Mouse (Mus musculus) olfactory bulb, adult 2 months (tissue): ENCODE data around the gene Gpx5. TPM values are rescaled to one million over a fixed set of nuclear protein-coding genes. Genes with fewer than 3 reads are reported as not detected.

ENCODE experiments used
- H3K27ac ChIP-seq: fragments of 200-500 bp; 2 replicates; pipeline ENCODE4 v1.5.1; 2012; ENCODE audit warnings: low read depth, low read length; ENCODE audit not compliant: insufficient read depth
- H3K4me1 ChIP-seq: fragments of 200-500 bp; 2 replicates; pipeline ENCODE4 v1.6.1; 2012; ENCODE audit warnings: low read length; ENCODE audit not compliant: control insufficient read depth, insufficient read depth
- H3K4me3 ChIP-seq: fragments of 200-500 bp; 2 replicates; pipeline ENCODE4 v1.5.1; 2012; ENCODE audit warnings: mild to moderate bottlenecking, low read depth, low read length, moderate library complexity; ENCODE audit not compliant: insufficient read depth
- CTCF ChIP-seq: fragments of 200-500 bp; IDR thresholded peaks from 2 replicates; pipeline ENCODE4 v1.5.1; 2012; ENCODE audit warnings: low read depth, mild to moderate bottlenecking, low read length, moderate library complexity; ENCODE audit not compliant: insufficient read depth
- POLR2A ChIP-seq: fragments of 200-500 bp; IDR thresholded peaks from 2 replicates; pipeline ENCODE4 v1.6.1; 2012; ENCODE audit warnings: mild to moderate bottlenecking, low read depth, low read length, moderate library complexity; ENCODE audit not compliant: insufficient read depth
- WGBS: fragments of 180-500 bp; shearing (Covaris S2); methylation state at CpG from one replicate; pipeline ENCODE4 v1.1.7; 2018; 5-methylcytosine and 5-hydroxymethylcytosine counted together
- polyA plus RNA-seq: library from polyadenylated mRNA; stranded (reverse); fragments of >200 nt; gene quantifications from 2 replicates; pipeline ENCODE4 v1.2.4, GENCODE M21; 2012; ENCODE audit warnings: low replicate concordance; ENCODE audit not compliant: missing spikeins, insufficient read depth, insufficient read length

Gene Gpx5
- polyA plus RNA-seq, 1 experiment = not detected

- WGBS = 57% methylated on average over 4 of the region's 5 CpGs
- TF ChIP-seq POLR2A (no peak), CTCF (no peak)
- H3K4me3 ChIP-seq = no peak overlapping the region
These were observed 20.3 kb upstream of the Gpx5 start for GRCm38 (mm10) chr13:21312854-21313253.

GRCm38 (mm10) chr13:21311926-21312325, 19.4 kb upstream of the Gpx5 start, which contains the start of gene Gpx6:
Gpx6 (plus strand) TSS chr13:21312125.
- no peaks in the 10 kb centered on the region for H3K4me1 ChIP-seq
- H3K4me3 ChIP-seq = no peak within 1 kb of the TSS
- 41% methylated on average over 3 of the region's 3 CpGs for WGBS
- H3K27ac ChIP-seq = no peak within 1 kb of the TSS
- no peak for TF ChIP-seq POLR2A
- no peak for TF ChIP-seq CTCF

More at GRCm38 (mm10) chr13:21312854-21313253, 20.3 kb upstream of the Gpx5 start:
- H3K4me1 ChIP-seq = no peaks in the 10 kb centered on the region
- H3K27ac ChIP-seq = no peak overlapping the region

- H3K4me3 ChIP-seq = no peak overlapping the region
- H3K4me1 ChIP-seq = no peaks in the 10 kb centered on the region
- H3K27ac ChIP-seq = no peak overlapping the region
- TF ChIP-seq POLR2A (no peak), CTCF (no peak)
- WGBS = 66% methylated on average over 2 of the region's 2 CpGs
These were observed 17.3 kb upstream of the Gpx5 start for GRCm38 (mm10) chr13:21309788-21310187.

- no peak for TF ChIP-seq CTCF
- TF ChIP-seq POLR2A = no peak
- Histone ChIP-seq H3K4me1 (no peaks in the 10 kb centered on the region), H3K27ac (no peak overlapping the region), H3K4me3 (no peak overlapping the region)
- WGBS = 86% methylated on average over 3 of the region's 3 CpGs
These were observed 12.0 kb upstream of the Gpx5 start for GRCm38 (mm10) chr13:21304483-21305066.

- 62% methylated on average over 3 of the region's 3 CpGs for WGBS
- Histone ChIP-seq H3K4me1 (no peaks in the 10 kb centered on the region), H3K4me3 (no peak overlapping the region), H3K27ac (no peak overlapping the region)
- no peak for TF ChIP-seq CTCF
- TF ChIP-seq POLR2A = no peak
These were observed 6.0 kb upstream of the Gpx5 start for GRCm38 (mm10) chr13:21298557-21298956.

GRCm38 (mm10) chr13:21279559-21279958, 13.0 kb downstream of the Gpx5 start:
- peak overlapping the region; percentile 36; the same call in 1 of the 2 replicates for H3K4me3 ChIP-seq
- H3K4me1 ChIP-seq = peaks cover 4% of the 10 kb centered on the region; the same call in 1 of the 2 replicates
- TF ChIP-seq POLR2A (no peak), CTCF (no peak)
- no peak overlapping the region for H3K27ac ChIP-seq
- WGBS = under 1% methylated on average over 13 of the region's 13 CpGs

GRCm38 (mm10) chr13:21279076-21279475, 13.5 kb downstream of the Gpx5 start:
- H3K27ac ChIP-seq = no peak overlapping the region
- 5% methylated on average over 8 of the region's 8 CpGs for WGBS
- peak overlapping the region; percentile 36 for H3K4me3 ChIP-seq
- peaks cover 4% of the 10 kb centered on the region; the same call in 1 of the 2 replicates for H3K4me1 ChIP-seq
- no peak for TF ChIP-seq POLR2A
- no peak for TF ChIP-seq CTCF

- Histone ChIP-seq H3K4me3 (peak overlapping the region; percentile 68), H3K27ac (no peak overlapping the region), H3K4me1 (peaks cover 4% of the 10 kb centered on the region; the same call in 1 of the 2 replicates)
- WGBS = 3% methylated on average over 9 of the region's 9 CpGs
- no peak for TF ChIP-seq CTCF
- TF ChIP-seq POLR2A = no peak
These were observed 16.0 kb downstream of the Gpx5 start for GRCm38 (mm10) chr13:21276551-21276950.

GRCm38 (mm10) chr13:21275815-21276550, 16.5 kb downstream of the Gpx5 start:
- Histone ChIP-seq H3K27ac (no peak overlapping the region), H3K4me1 (peaks cover 4% of the 10 kb centered on the region; the same call in 1 of the 2 replicates), H3K4me3 (peak overlapping the region; percentile 68)
- WGBS = 1% methylated on average over 25 of the region's 25 CpGs
- TF ChIP-seq POLR2A = no peak
- no peak for TF ChIP-seq CTCF
